Mouse (Mus musculus) E14TG2a.4 (cell line): ENCODE results near the gene Apoa2.
A peak's percentile ranks its signal among the peaks of the same experiment; 100 is the strongest.

ENCODE experiments used
- H3K27me3 ChIP-seq: 2 replicates; pipeline ENCODE4 v1.6.1; 2014; ENCODE audit warnings: low read length, control low read depth; ENCODE audit not compliant: insufficient read depth
- H3K36me3 ChIP-seq: 2 replicates; pipeline ENCODE4 v1.6.1; 2014; ENCODE audit warnings: low read length, control low read depth; ENCODE audit not compliant: insufficient read depth
- H3K4me1 ChIP-seq: replicated peaks from 2 replicates; pipeline ENCODE4 v1.6.1; 2014; ENCODE audit warnings: low read depth, low read length, control low read depth
- H3K4me3 ChIP-seq: replicated peaks from 2 replicates; pipeline ENCODE4 v1.5.1; 2014; ENCODE audit warnings: mild to moderate bottlenecking, low read length
- H3K9me3 ChIP-seq: 2 replicates; pipeline ENCODE4 v1.6.1; 2014; ENCODE audit warnings: low read length, control low read depth
- CTCF ChIP-seq: conservative IDR thresholded peaks from 2 replicates; pipeline ENCODE4 v1.5.1; 2014; ENCODE audit warnings: low read length
- NANOG ChIP-seq: IDR thresholded peaks from 2 replicates; pipeline ENCODE4 v1.6.1; 2014; ENCODE audit warnings: borderline replicate concordance, low read length, mixed read lengths
- POU5F1 ChIP-seq: IDR thresholded peaks from 2 replicates; pipeline ENCODE4 v1.6.1; 2014; ENCODE audit warnings: low read length, borderline replicate concordance

Apoa2 gene

GRCm38 (mm10) chr1:171269848-171270572, 45.2 kb downstream of the Apoa2 start, which contains the start of gene B4galt3:
Gene B4galt3 (plus strand): TSS chr1:171270328.
- no peaks in the 10 kb centered on the region for H3K9me3 ChIP-seq
- peaks cover 38% of the 10 kb centered on the region for H3K4me1 ChIP-seq
- H3K36me3 ChIP-seq, result peaks cover 36% of the 10 kb centered on the region
- TF ChIP-seq CTCF, result no peak
- no peak for TF ChIP-seq NANOG
- TF ChIP-seq POU5F1, result no peak
- peaks cover 4% of the 10 kb centered on the region; the same call in 1 of the 2 replicates for H3K27me3 ChIP-seq
- H3K4me3 ChIP-seq, result peak within 1 kb of the TSS; percentile 93

- H3K36me3 ChIP-seq, result peaks cover 41% of the 10 kb centered on the region
- H3K9me3 ChIP-seq, result no peaks in the 10 kb centered on the region
- peak overlapping the region; percentile 93 for H3K4me3 ChIP-seq
- H3K27me3 ChIP-seq, result peaks cover 4% of the 10 kb centered on the region; the same call in 1 of the 2 replicates
- peaks cover 38% of the 10 kb centered on the region for H3K4me1 ChIP-seq
- TF ChIP-seq POU5F1 (no peak), CTCF (no peak), NANOG (no peak)
These were observed 45.7 kb downstream of the Apoa2 start for GRCm38 (mm10) chr1:171270573-171270900.

GRCm38 (mm10) chr1:171271196-171271595, 46.3 kb downstream of the Apoa2 start:
- Histone ChIP-seq H3K4me1 (peaks cover 38% of the 10 kb centered on the region), H3K27me3 (peaks cover 4% of the 10 kb centered on the region; the same call in 1 of the 2 replicates), H3K4me3 (peak overlapping the region; percentile 93), H3K36me3 (peaks cover 48% of the 10 kb centered on the region), H3K9me3 (no peaks in the 10 kb centered on the region)
- TF ChIP-seq POU5F1 (no peak), CTCF (no peak), NANOG (no peak)

- Histone ChIP-seq H3K4me1 (peaks cover 38% of the 10 kb centered on the region), H3K36me3 (peaks cover 52% of the 10 kb centered on the region), H3K9me3 (no peaks in the 10 kb centered on the region), H3K4me3 (peak overlapping the region; percentile 93), H3K27me3 (peaks cover 4% of the 10 kb centered on the region; the same call in 1 of the 2 replicates)
- TF ChIP-seq CTCF (no peak), NANOG (no peak), POU5F1 (no peak)
These were observed 46.8 kb downstream of the Apoa2 start for GRCm38 (mm10) chr1:171271622-171272021.

DNA sequence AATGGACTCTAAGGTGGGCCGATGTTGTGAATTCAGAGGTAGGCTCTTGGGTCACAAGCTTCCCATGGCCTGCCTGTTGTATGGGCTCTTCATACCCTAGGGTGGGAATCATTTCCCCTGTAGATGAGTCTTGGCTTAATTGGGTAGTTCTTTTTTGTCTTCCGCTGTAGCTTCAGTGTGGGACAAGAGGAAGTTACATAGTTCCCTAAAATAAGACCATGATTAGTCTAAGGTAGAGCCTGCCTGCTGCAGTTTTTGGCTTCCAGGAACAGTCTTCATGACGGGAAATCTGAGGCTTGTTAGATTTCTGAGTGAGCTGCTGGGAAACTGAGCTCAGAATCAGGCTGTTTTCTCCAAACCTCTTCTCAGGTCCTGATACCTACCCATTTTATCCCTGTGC, 47.2 kb downstream of the Apoa2 start:
- TF ChIP-seq POU5F1, result no peak
- no peak for TF ChIP-seq CTCF
- TF ChIP-seq NANOG, result no peak
- no peaks in the 10 kb centered on the region for H3K9me3 ChIP-seq

DNA sequence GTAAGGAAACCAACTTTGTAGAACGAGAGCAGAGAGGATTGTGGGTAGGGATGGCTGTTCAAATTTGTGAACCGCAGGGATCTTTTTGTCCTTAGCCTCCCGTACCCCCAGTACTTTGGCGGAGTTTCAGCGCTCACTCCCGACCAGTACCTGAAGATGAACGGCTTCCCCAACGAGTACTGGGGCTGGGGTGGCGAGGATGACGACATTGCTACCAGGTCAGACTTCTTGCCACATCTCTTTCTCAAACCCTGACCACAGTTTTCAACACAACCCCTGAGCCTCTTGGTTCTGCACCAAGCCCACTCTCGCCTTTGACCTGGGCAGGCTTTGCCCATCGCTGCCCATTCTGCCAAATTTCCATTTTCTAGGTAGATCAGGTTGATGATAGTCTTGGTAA, 49.3 kb downstream of the Apoa2 start:
- Histone ChIP-seq H3K9me3 (no peaks in the 10 kb centered on the region), H3K4me1 (peaks cover 47% of the 10 kb centered on the region), H3K36me3 (peaks cover 77% of the 10 kb centered on the region), H3K4me3 (0 out of 2 replicates have a peak overlapping the region, but pooled peaks have one; percentile 26), H3K27me3 (peaks cover 4% of the 10 kb centered on the region; the same call in 1 of the 2 replicates)
- TF ChIP-seq POU5F1 (no peak), CTCF (no peak), NANOG (no peak)

More for the DNA sequence above, 47.2 kb downstream of the Apoa2 start:
- H3K27me3 ChIP-seq, result peaks cover 4% of the 10 kb centered on the region; the same call in 1 of the 2 replicates
- H3K36me3 ChIP-seq, result peaks cover 56% of the 10 kb centered on the region
- peaks cover 40% of the 10 kb centered on the region for H3K4me1 ChIP-seq
- H3K4me3 ChIP-seq, result no peak overlapping the region

DNA sequence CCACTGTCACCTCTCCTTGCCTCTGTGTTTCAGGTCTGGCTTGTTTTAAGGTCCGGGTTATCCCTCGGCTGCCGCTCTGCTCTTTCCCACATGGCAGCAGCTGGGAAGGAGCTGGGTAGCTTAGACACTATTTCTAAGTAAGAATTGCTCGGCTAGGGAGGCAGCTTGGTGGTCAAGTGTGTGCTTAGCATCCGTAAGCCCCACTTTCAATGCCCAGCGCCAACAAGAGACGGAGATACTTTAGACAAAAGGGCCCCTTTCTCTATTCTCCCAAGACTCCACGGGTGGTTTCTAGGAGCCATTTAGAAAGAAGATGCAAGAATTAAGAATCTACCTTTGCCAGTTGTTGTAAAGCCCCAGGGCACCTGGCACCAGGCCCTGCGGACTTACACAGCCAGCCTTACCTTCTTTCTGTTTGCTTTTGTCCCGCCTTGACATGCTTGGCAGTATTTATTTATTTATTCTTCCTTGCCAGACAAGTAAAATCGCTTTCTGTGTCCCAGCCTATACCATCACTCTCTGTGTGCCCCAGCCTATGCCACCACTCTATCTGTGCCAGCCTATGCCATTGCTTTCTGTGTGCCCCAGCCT, 50.4 kb downstream of the Apoa2 start:
- Histone ChIP-seq H3K4me1 (peaks cover 50% of the 10 kb centered on the region), H3K9me3 (no peaks in the 10 kb centered on the region), H3K36me3 (peaks cover 78% of the 10 kb centered on the region), H3K27me3 (peaks cover 4% of the 10 kb centered on the region; the same call in 1 of the 2 replicates), H3K4me3 (no peak overlapping the region)
- no peak for TF ChIP-seq CTCF
- no peak for TF ChIP-seq POU5F1
- TF ChIP-seq NANOG, result no peak
